Mouse (Mus musculus) C2C12 (cell line): ENCODE results near the gene Gm17660. TPM values are rescaled to one million over a fixed set of nuclear protein-coding genes. Genes with fewer than 3 reads are reported as not detected.
"Not testable (repeated sequence)": the region's sequence is repeated elsewhere in the genome, so short reads cannot be mapped to it uniquely, and the experiment has no call there.

Experiments used
- H3K27me3 ChIP-seq: one replicate; pipeline ENCODE4 v1.6.1; 2011; ENCODE audit not compliant: control insufficient read depth, insufficient read depth, insufficient read length
- H3K36me3 ChIP-seq: one replicate; pipeline ENCODE4 v1.6.1; 2011; ENCODE audit not compliant: control insufficient read depth, insufficient read depth
- H3K4me3 ChIP-seq: one replicate; pipeline ENCODE4 v1.5.1; 2011; ENCODE audit warnings: mild to moderate bottlenecking, control low read depth; ENCODE audit not compliant: poor library complexity, insufficient read depth, severe bottlenecking
- H3K79me2 ChIP-seq: one replicate; pipeline ENCODE4 v1.6.1; 2011; ENCODE audit not compliant: control insufficient read depth, insufficient read depth
- H3K79me3 ChIP-seq: one replicate; pipeline ENCODE4 v1.6.1; 2011; ENCODE audit warnings: low read depth, control low read depth
- H3ac ChIP-seq: one replicate; pipeline ENCODE3; 2011; ENCODE audit warnings: low read depth; ENCODE audit not compliant: control insufficient read depth, insufficient read length
- CEBPB ChIP-seq: IDR thresholded peaks from one replicate; pipeline ENCODE4 v1.6.1; 2011; ENCODE audit warnings: low read depth, mild to moderate bottlenecking, control low read depth, moderate library complexity
- CTCF ChIP-seq: IDR thresholded peaks from one replicate; pipeline ENCODE4 v1.5.1; 2011; ENCODE audit not compliant: control insufficient read depth, insufficient read depth, insufficient read length
- FOSL1 ChIP-seq: IDR thresholded peaks from one replicate; pipeline ENCODE4 v1.8.0; 2011; ENCODE audit warnings: mild to moderate bottlenecking, low read length; ENCODE audit not compliant: poor library complexity, insufficient read depth, severe bottlenecking
- MAX ChIP-seq: IDR thresholded peaks from one replicate; pipeline ENCODE4 v1.6.1; 2011; ENCODE audit warnings: mild to moderate bottlenecking, control low read depth
- MYOD1 ChIP-seq: IDR thresholded peaks from one replicate; pipeline ENCODE4 v1.6.1; 2011; ENCODE audit warnings: low read depth; ENCODE audit not compliant: control insufficient read depth, insufficient read length
- MYOG ChIP-seq: IDR thresholded peaks from one replicate; pipeline ENCODE4 v1.6.1; 2011; ENCODE audit not compliant: control insufficient read depth, insufficient read length; ENCODE audit errors: extremely low read depth
- USF1 ChIP-seq: IDR thresholded peaks from one replicate; pipeline ENCODE4 v1.6.1; 2011; ENCODE audit warnings: low read depth, mild to moderate bottlenecking, control low read depth, moderate library complexity
- polyA plus RNA-seq: library from polyadenylated mRNA; unstranded; fragments of >200 nt; fragmentation: generic; extraction: Trizol; gene quantifications from one replicate; pipeline ENCODE4 v1.2.1, GENCODE M21; 2012; ENCODE audit warnings: missing spikeins

Gene Gm17660
- polyA plus RNA-seq, 1 experiment, result not detected

DNA sequence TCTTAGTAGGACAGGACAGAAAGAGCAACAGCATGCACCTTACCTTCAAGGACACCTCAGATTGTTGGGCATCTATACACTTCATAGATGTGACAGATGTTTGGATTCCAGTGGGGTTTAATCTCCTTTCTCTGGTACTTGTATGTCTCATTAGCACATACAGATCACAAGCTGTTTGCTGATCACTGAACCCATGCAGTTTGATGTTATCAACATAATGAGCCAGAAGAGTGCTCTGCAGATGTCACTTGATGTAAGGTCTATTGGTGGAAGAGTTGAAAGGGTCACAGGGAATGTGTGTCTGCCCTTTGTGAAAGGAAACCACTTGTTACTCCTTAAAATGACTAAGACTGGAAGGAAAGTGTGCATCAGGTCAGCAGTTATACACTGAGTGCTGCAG lies 42.3 kb downstream of the Gm17660 start:
- H3K36me3 ChIP-seq, result no peaks in the 10 kb centered on the region
- H3ac ChIP-seq, result no peak overlapping the region
- no peaks in the 10 kb centered on the region for H3K79me2 ChIP-seq
- no peak overlapping the region for H3K4me3 ChIP-seq
- H3K79me3 ChIP-seq, result no peaks in the 10 kb centered on the region
- H3K27me3 ChIP-seq, result no peaks in the 10 kb centered on the region
- no peak for TF ChIP-seq MYOG
- no peak for TF ChIP-seq FOSL1
- no peak for TF ChIP-seq MAX
- no peak for TF ChIP-seq CTCF

DNA sequence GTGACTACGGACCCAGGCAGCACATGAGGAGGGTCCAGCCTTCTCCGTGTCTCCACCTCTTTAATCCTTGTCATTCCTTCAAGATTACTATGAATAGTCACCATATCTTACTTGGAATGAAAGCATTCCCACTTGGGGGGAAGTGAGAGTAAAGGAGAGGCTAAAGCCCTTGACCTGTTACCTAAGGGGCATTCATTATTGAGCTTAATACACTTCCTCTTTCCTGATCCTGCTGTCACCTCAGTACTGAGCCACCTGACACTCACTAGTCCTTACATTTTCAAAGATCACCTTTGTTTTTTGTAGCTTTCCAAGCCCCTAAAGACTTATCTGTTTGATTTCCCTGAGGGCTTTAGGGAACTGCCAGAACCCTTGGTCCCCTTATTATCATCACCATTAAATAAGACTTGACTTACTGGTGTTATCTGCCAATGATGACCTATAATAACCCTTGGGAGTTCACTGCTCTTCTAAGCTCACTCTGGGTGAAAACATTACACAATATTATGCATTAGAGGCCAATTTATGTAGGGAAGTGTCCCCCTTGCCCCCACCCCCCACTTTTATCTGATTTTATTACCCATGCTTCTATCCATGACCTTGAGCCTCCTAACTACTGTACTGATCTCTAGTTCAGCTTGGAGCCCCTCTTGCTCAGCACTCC lies 44.8 kb downstream of the Gm17660 start:
- Histone ChIP-seq H3K36me3 (no peaks in the 10 kb centered on the region), H3K4me3 (no peak overlapping the region), H3ac (no peak overlapping the region), H3K79me2 (no peaks in the 10 kb centered on the region), H3K27me3 (no peaks in the 10 kb centered on the region), H3K79me3 (no peaks in the 10 kb centered on the region)
- TF ChIP-seq MAX (no peak), FOSL1 (no peak), USF1 (no peak), MYOG (no peak), CEBPB (no peak), CTCF (no peak)

DNA sequence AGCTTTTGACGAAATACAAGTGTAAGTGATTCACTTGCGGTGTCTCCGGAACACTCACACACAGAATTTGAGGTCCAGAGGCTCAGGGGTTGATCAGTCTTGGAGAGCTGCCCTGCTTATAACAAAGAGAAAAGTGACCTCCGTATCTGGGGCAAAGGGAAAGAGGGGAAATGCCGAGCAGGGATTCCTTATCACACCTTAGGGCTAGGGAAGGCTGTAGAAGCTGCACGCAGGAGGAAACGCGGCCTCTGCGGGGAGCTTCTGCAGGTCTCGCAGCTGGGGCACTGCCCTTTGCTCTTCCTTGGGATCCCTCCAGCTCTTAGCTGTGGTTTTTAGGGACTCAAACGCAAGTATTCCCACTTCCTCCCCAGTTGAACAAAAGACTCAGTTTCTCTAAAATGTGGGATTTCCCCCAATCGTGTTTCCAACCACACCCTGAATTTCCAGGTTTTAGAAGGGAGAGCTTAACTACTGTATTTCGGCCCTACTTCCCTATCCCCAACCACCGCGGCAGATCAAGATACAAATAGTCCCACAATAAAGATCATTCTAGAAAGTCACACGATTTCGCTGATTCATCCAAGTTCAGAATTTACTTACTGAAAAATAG lies 52.1 kb downstream of the Gm17660 start:
- Histone ChIP-seq H3K36me3 (no peaks in the 10 kb centered on the region), H3K4me3 (no peak overlapping the region), H3K79me2 (no peaks in the 10 kb centered on the region), H3K27me3 (no peaks in the 10 kb centered on the region), H3ac (no peak overlapping the region), H3K79me3 (no peaks in the 10 kb centered on the region)
- TF ChIP-seq USF1, result no peak

DNA sequence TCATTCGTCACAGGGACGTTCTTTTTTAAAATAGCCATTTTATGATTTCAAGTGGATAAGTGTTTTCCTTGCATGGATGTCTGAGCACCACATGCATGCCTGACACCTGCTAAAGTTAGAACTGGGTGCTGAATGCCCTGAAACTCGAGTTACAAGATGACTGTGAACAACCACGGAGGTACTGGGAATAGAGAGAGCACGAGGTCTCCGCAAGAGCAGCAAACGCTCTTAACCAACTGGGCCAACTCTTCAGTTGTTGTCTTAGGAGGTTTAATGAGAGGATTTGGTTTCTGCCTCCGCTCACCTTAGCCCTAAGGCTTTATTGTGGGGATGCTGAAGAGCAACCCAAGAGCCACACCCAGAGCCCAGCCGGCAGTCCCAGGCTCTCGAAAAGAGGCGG lies 52.6 kb downstream of the Gm17660 start:
- Histone ChIP-seq H3K36me3 (no peaks in the 10 kb centered on the region), H3K27me3 (no peaks in the 10 kb centered on the region), H3K4me3 (no peak overlapping the region), H3K79me2 (no peaks in the 10 kb centered on the region), H3K79me3 (no peaks in the 10 kb centered on the region), H3ac (no peak overlapping the region)
- TF ChIP-seq MYOD1 (no peak), MYOG (no peak), USF1 (no peak), CTCF (no peak), FOSL1 (no peak), MAX (no peak), CEBPB (no peak)

DNA sequence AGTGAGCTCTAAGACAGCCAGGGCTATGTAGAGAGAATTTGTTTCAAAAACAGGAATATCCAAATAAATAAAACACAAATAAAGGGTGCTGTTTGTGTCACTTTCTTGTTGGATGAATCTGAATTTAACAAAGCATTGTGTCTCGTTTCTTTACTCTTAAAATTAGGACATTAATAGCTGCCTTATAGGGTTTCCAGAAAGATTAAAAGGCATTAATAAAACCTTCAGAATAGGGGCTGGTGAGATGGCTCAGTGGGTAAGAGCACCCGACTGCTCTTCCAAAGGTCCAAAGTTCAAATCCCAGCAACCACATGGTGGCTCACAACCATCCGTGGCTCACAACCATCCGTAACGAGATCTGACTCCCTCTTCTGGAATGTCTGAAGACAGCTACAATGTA lies 53.2 kb downstream of the Gm17660 start:
- H3K36me3 ChIP-seq, result not testable (repeated sequence)

DNA sequence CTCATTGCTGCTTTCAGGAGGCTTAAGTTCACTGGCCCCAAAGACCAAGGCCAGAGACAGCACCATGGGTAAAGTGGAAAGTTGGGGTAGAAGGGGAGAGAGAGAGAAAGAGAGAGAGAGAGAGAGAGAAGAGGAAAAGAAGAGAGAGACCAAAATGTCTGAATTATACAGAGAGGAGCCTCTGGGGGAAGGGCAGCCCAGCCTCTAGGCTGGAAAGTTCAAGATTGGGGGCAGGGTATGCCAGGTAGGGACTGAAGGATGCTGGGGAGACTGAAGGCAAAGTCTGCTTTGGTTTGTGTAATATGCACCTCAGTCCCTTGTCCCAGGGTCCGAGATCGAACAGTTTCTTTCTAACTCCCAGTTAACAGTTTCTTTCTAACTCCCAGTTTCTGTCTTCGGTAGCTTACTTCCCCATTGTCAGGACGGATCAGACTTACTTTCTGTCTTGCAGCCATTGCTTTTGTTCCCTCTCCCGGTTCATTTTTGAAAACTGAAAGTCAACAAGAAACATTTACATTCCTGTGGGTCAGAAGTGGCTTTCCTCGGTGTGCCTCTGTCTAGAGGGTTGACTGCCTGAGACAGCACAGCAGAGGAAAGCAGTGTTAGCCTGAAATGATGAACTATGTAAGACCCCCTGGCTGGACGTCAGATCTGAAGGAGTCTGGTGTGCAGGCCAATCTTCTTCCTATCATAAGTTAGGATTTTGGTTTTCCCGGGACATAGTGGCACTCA lies 54.0 kb downstream of the Gm17660 start:
- Histone ChIP-seq H3K79me2 (no peaks in the 10 kb centered on the region), H3K36me3 (no peaks in the 10 kb centered on the region), H3K79me3 (no peaks in the 10 kb centered on the region), H3ac (no peak overlapping the region), H3K4me3 (no peak overlapping the region), H3K27me3 (no peaks in the 10 kb centered on the region)
- TF ChIP-seq MAX (no peak), CEBPB (no peak), MYOD1 (no peak), CTCF (no peak), USF1 (no peak), MYOG (no peak), FOSL1 (no peak)

More for the DNA sequence above, 53.2 kb downstream of the Gm17660 start:
- not testable (repeated sequence) for H3K79me3 ChIP-seq, H3K4me3 ChIP-seq, H3K27me3 ChIP-seq, H3ac ChIP-seq, H3K79me2 ChIP-seq
